In genomic region chr4:31824518-31825437, GRCm38 (mm10) we compare ENCODE assay signal across 9 mouse cellular contexts.
A peak's percentile ranks its signal among the peaks of the same experiment; 100 is the strongest.
DNase-seq lines count a peak whose midpoint lies in the region; ATAC-seq and TF ChIP-seq lines count a peak whose summit lies in the region.
"Had no signal": no experiment of that assay in that cellular context is flagged by ENCODE, and none has a peak within 500 bp of the region (broad histone marks: within the 10 kb centered on the region; RNA-seq: fewer than 3 reads in every experiment).

No protein-coding gene starts in this region.

- peak; percentile 14 for TF ChIP-seq RAD21 in CH12.LX (IDR thresholded peaks at IDR 0.05; ENCODE audit: low read depth, low read length)

- 41% methylated on average over 14 of the region's 14 CpGs for WGBS in heart, embryonic 14.5 days
- 30% methylated on average over 14 of the region's 14 CpGs for WGBS in limb, embryonic 11.5 days

- H3K9me3 ChIP-seq in CH12.LX (replicated peaks; ENCODE audit: low read length): no peaks in the 10 kb centered on the region
- H3K9me3 ChIP-seq in heart, embryonic 14.5 days (ENCODE audit: control insufficient read depth, low read length): no peaks in the 10 kb centered on the region
- no peaks in the 10 kb centered on the region for H3K9me3 ChIP-seq in limb, embryonic 11.5 days (ENCODE audit: control insufficient read depth, low read length)

- no peak for ATAC-seq in heart, embryonic 14.5 days (ENCODE audit: insufficient number of reproducible peaks, insufficient read depth, low FRiP score, low read depth)
- ATAC-seq in limb, embryonic 11.5 days (ENCODE audit: insufficient number of reproducible peaks, low FRiP score, low TSS enrichment, low read depth): no peak
- no peak; the same call in 1 of the 2 replicates for ATAC-seq in granulocyte monocyte progenitor cell, adult 5-6 weeks (replicated peaks; ENCODE audit: poor library complexity, severe bottlenecking)

- TF ChIP-seq EP300 in CH12.LX (IDR thresholded peaks at IDR 0.05; ENCODE audit: low read length): no peak

- in situ Hi-C loops in CH12.LX (cut with MboI; ENCODE audit: low pct_ligation_motif_present, low pct_unique_long_range_greater_than_20kb, low sequenced_read_pairs): no loop called here

- H3K79me2 ChIP-seq in CH12.LX (replicated peaks; ENCODE audit: control insufficient read depth, extremely low read depth, insufficient read depth, poor library complexity, severe bottlenecking): no peaks in the 10 kb centered on the region

- TF ChIP-seq CTCF in CH12.LX (conservative IDR thresholded peaks at IDR 0.05 in 1 of 2, IDR thresholded peaks at IDR 0.05 in 1 of 2; ENCODE audit: low read depth in 2 of 2, low read length in 2 of 2): peak in 1 of 2 experiments; percentile 27; a peak in 2 of 4 replicates

- no peak overlapping the region for H3K27ac ChIP-seq in CH12.LX (ENCODE audit: insufficient read depth, low read depth)
- H3K27ac ChIP-seq in heart, embryonic 14.5 days (replicated peaks in 1 of 2; ENCODE audit: control insufficient read depth in 1 of 2, insufficient read depth in 1 of 2, low read depth in 2 of 2, low read length in 2 of 2): peak overlapping the region; percentile 12 to 53; a peak in 1 of 4 replicates
- H3K27ac ChIP-seq in limb, embryonic 11.5 days (replicated peaks; ENCODE audit: low read depth, low read length): peak overlapping the region; percentile 72; the same call in 1 of the 2 replicates

- H3K4me3 ChIP-seq in CH12.LX (replicated peaks in 1 of 3; ENCODE audit: low read depth in 2 of 3, low read length in 2 of 3, poor library complexity in 1 of 3): no peak overlapping the region
- H3K4me3 ChIP-seq in heart, embryonic 14.5 days (ENCODE audit: control insufficient read depth in 1 of 2, insufficient read depth in 1 of 2, low read depth in 1 of 2, low read length in 2 of 2): peak overlapping the region; percentile 13 to 22
- peak overlapping the region; percentile 3; the same call in 1 of the 2 replicates for H3K4me3 ChIP-seq in limb, embryonic 11.5 days (ENCODE audit: low read depth, low read length)
- H3K4me3 ChIP-seq: erythroblast, embryonic 14.5 days had no signal

- peak overlapping the region; percentile 70 for H3K4me2 ChIP-seq in CH12.LX (ENCODE audit: insufficient read depth, low read depth, poor library complexity, severe bottlenecking)
- peak overlapping the region; percentile 53 for H3K4me2 ChIP-seq in heart, embryonic 14.5 days (ENCODE audit: low read length)
- H3K4me2 ChIP-seq in limb, embryonic 11.5 days (ENCODE audit: low read depth, severe bottlenecking): peak overlapping the region; percentile 49

- H3K4me1 ChIP-seq in CH12.LX (ENCODE audit: control insufficient read depth in 1 of 2, insufficient read depth in 2 of 2): peaks cover 3 to 16% of the 10 kb centered on the region in 2 experiments
- H3K4me1 ChIP-seq in heart, embryonic 14.5 days (ENCODE audit: control insufficient read depth in 2 of 2, insufficient read depth in 2 of 2, low read length in 2 of 2): peaks cover 12 to 15% of the 10 kb centered on the region in 2 experiments
- H3K4me1 ChIP-seq in limb, embryonic 11.5 days (ENCODE audit: control insufficient read depth, insufficient read depth, low read length): peaks cover 19% of the 10 kb centered on the region

- H3K9ac ChIP-seq in CH12.LX (ENCODE audit: insufficient read depth, low read depth): no peak overlapping the region
- H3K9ac ChIP-seq in heart, embryonic 14.5 days (ENCODE audit: low read length): peak overlapping the region; percentile 26
- H3K9ac ChIP-seq in limb, embryonic 11.5 days (ENCODE audit: low read length): peak overlapping the region; percentile 55; the same call in 1 of the 2 replicates

- DNase-seq in cerebellum, postnatal 10 days: peak; percentile 17
- no peak for DNase-seq in cerebellum, adult 18-20 months
- DNase-seq in CH12.LX (ENCODE audit: extremely low read depth): no peak
- DNase-seq in limb, embryonic 11.5 days (ENCODE audit: low spot score): no peak
- DNase-seq in urinary bladder, postnatal 14 days (ENCODE audit: low spot score): no peak
- no peak for DNase-seq in frontal cortex, postnatal 36 days (ENCODE audit: low spot score in 2 of 2)

- H3K36me3 ChIP-seq in CH12.LX (replicated peaks in 1 of 2; ENCODE audit: control insufficient read depth in 1 of 2, insufficient read depth in 1 of 2, low read length in 1 of 2): no peaks in the 10 kb centered on the region
- H3K36me3 ChIP-seq in heart, embryonic 14.5 days (ENCODE audit: control insufficient read depth, insufficient read depth, low read length): no peaks in the 10 kb centered on the region
- H3K36me3 ChIP-seq in limb, embryonic 11.5 days (ENCODE audit: control insufficient read depth, insufficient read depth, low read length): no peaks in the 10 kb centered on the region

- no peaks in the 10 kb centered on the region for H3K27me3 ChIP-seq in CH12.LX (replicated peaks)
- no peaks in the 10 kb centered on the region for H3K27me3 ChIP-seq in heart, embryonic 14.5 days (ENCODE audit: control insufficient read depth, insufficient read depth, low read length)
- no peaks in the 10 kb centered on the region for H3K27me3 ChIP-seq in limb, embryonic 11.5 days (ENCODE audit: control insufficient read depth, insufficient read depth, low read length)

- dilution Hi-C loops in CH12.LX (cut with MboI; ENCODE audit: extremely low pct_ligation_motif_present, extremely low pct_unique_long_range_greater_than_20kb, low sequenced_read_pairs): no loop called here

- no peak for TF ChIP-seq POLR2A in CH12.LX (IDR thresholded peaks at IDR 0.05; ENCODE audit: low read depth, low read length)

TF ChIP-seq in CH12.LX, 34 proteins besides CTCF, POLR2A, EP300 and RAD21:
- TF ChIP-seq SMC3 (IDR thresholded peaks at IDR 0.05; ENCODE audit: low read depth, low read length): 0 out of 2 replicates have a peak, but pooled peaks have one; percentile 15
- TF ChIP-seq MAFK (IDR thresholded peaks at IDR 0.05; ENCODE audit: insufficient replicate concordance, low read length): no peak
- TF ChIP-seq ETS1 (conservative IDR thresholded peaks at IDR 0.05; ENCODE audit: low read depth, low read length): no peak

Comparison
In these comparisons a context has a peak if more than half of its experiments do, and no peak if none do; other contexts are left out.
1. DNase-seq: peak in cerebellum, postnatal 10 days (2 of 2); none in cerebellum, adult 18-20 months (0 of 2), CH12.LX (single experiment), limb, embryonic 11.5 days (single experiment), urinary bladder, postnatal 14 days (single experiment) and frontal cortex, postnatal 36 days (0 of 2).
2. H3K4me3 ChIP-seq: peak in heart, embryonic 14.5 days (2 of 2) and limb, embryonic 11.5 days (single experiment); none in CH12.LX (0 of 3).
3. Peak in every context shown above with its lines, with median percentiles within 50 percentile points of each other: H3K4me2 ChIP-seq.